Mouse (Mus musculus) frontal cortex, postnatal 36 days (tissue): ENCODE measurements at regions not wholly inside any gene's neighbourhood (a gene's known extent, or its start where the extent isn't known, plus 50 kb on each side); places are given as distances from the start of the nearest gene placed in this dataset.

Experiments used
- DNase-seq, 2 experiments: peaks; one replicate each; pipeline ENCODE4 v3.0.0; 2022; ENCODE audit warnings: low spot score in 2 of 2

GRCm38 (mm10) chr7:124455659-124456058 lies 473.0 kb downstream of the Hs3st4 start:
- DNase-seq, result no peak

GRCm38 (mm10) chr7:124487326-124487725 lies 504.7 kb downstream of the Hs3st4 start:
- DNase-seq, result no peak

- DNase-seq, result no peak
Observed at GRCm38 (mm10) chr7:124491109-124491793, 508.6 kb downstream of the Hs3st4 start.

GRCm38 (mm10) chr7:124491851-124492390 lies 509.3 kb downstream of the Hs3st4 start:
- DNase-seq, result no peak

GRCm38 (mm10) chr7:124500636-124501035 lies 518.0 kb downstream of the Hs3st4 start:
- DNase-seq, result no peak

GRCm38 (mm10) chr7:124502760-124503159 lies 520.1 kb downstream of the Hs3st4 start:
- no peak for DNase-seq

- DNase-seq, result no peak
Observed at GRCm38 (mm10) chr7:124549038-124549437, 566.4 kb downstream of the Hs3st4 start.

GRCm38 (mm10) chr7:124557213-124557612 lies 574.5 kb downstream of the Hs3st4 start:
- DNase-seq, result no peak

- no peak for DNase-seq
Observed at GRCm38 (mm10) chr7:124570804-124571203, 588.1 kb downstream of the Hs3st4 start.

GRCm38 (mm10) chr7:124573666-124574065 lies 591.0 kb downstream of the Hs3st4 start:
- DNase-seq, result no peak

- no peak for DNase-seq
Observed at GRCm38 (mm10) chr7:124581342-124581741, 598.7 kb downstream of the Hs3st4 start.

GRCm38 (mm10) chr7:124585296-124585695 lies 602.6 kb downstream of the Hs3st4 start:
- DNase-seq, result no peak

GRCm38 (mm10) chr7:124591369-124591768 lies 608.7 kb downstream of the Hs3st4 start:
- no peak for DNase-seq

- DNase-seq, result no peak
Observed at GRCm38 (mm10) chr7:124593462-124593861, 610.8 kb downstream of the Hs3st4 start.

GRCm38 (mm10) chr7:124600767-124601166 lies 618.1 kb downstream of the Hs3st4 start:
- no peak for DNase-seq

GRCm38 (mm10) chr7:124604581-124604980 lies 621.9 kb downstream of the Hs3st4 start:
- no peak for DNase-seq

- DNase-seq, result no peak
Observed at GRCm38 (mm10) chr7:124605978-124606377, 623.3 kb downstream of the Hs3st4 start.

GRCm38 (mm10) chr7:124607061-124607460 lies 624.4 kb downstream of the Hs3st4 start:
- no peak for DNase-seq

- DNase-seq, result no peak
Observed at GRCm38 (mm10) chr7:124610437-124610836, 627.8 kb downstream of the Hs3st4 start.

- DNase-seq, result no peak
Observed at GRCm38 (mm10) chr7:124647131-124647530, 664.5 kb downstream of the Hs3st4 start.

- no peak for DNase-seq
Observed at GRCm38 (mm10) chr7:124667180-124667968, 684.7 kb downstream of the Hs3st4 start.

GRCm38 (mm10) chr7:124668058-124668457 lies 685.4 kb downstream of the Hs3st4 start:
- no peak for DNase-seq

- no peak for DNase-seq
Observed at GRCm38 (mm10) chr7:124670477-124670876, 687.8 kb downstream of the Hs3st4 start.
